In genomic region chr4:99121123-99121755, GRCm38 (mm10) we compare ENCODE assay signal across 8 mouse cellular contexts. TPM values are rescaled to one million over a fixed set of nuclear protein-coding genes. Genes with fewer than 3 reads are reported as not detected.
DNase-seq lines count a peak whose midpoint lies in the region; ATAC-seq lines count a peak whose summit lies in the region.

No protein-coding gene starts in this region.

- no peaks in the 10 kb centered on the region for H3K9me3 ChIP-seq in heart, embryonic 16.5 days (replicated peaks; ENCODE audit: control insufficient read depth, low read length)
- H3K9me3 ChIP-seq in forebrain, embryonic 16.5 days (ENCODE audit: control insufficient read depth, low read length): no peaks in the 10 kb centered on the region
- H3K9me3 ChIP-seq in midbrain, embryonic 10.5 days (replicated peaks): no peaks in the 10 kb centered on the region

- WGBS in heart, embryonic 16.5 days: 4% methylated on average over 17 of the region's 17 CpGs
- WGBS in forebrain, embryonic 16.5 days: under 1% methylated on average over 17 of the region's 17 CpGs
- WGBS in midbrain, embryonic 10.5 days: 5% methylated on average over 17 of the region's 17 CpGs

- intact Hi-C loops in left cerebral cortex, postnatal 4 days (cut with DNase I): no loop called here

- no peak for DNase-seq in heart, adult 9 months (ENCODE audit: low spot score in 2 of 2)
- DNase-seq in MEL-GATA-1-ER (ENCODE audit: extremely low read depth, low read depth): peak; percentile 11
- DNase-seq in midbrain, embryonic 10.5 days (ENCODE audit: low spot score): no peak
- no peak for DNase-seq in gastrocnemius, postnatal 10 days
- no peak for DNase-seq in left cerebral cortex, postnatal 4 days
- DNase-seq in kidney, postnatal 36 days: no peak

- ATAC-seq in heart, embryonic 16.5 days (replicated peaks; ENCODE audit: extremely low read depth, insufficient read depth, low FRiP score): no peak
- ATAC-seq in forebrain, embryonic 16.5 days: peak; percentile 11

- H3K4me1 ChIP-seq in heart, embryonic 16.5 days (ENCODE audit: control insufficient read depth, insufficient read depth, low read length): peaks cover 15% of the 10 kb centered on the region
- H3K4me1 ChIP-seq in forebrain, embryonic 16.5 days (replicated peaks; ENCODE audit: control insufficient read depth, insufficient read depth, low read length): peaks cover 40% of the 10 kb centered on the region
- peaks cover 36% of the 10 kb centered on the region for H3K4me1 ChIP-seq in midbrain, embryonic 10.5 days

- H3K4me3 ChIP-seq in heart, embryonic 16.5 days (ENCODE audit: low read length): peak overlapping the region; percentile 90
- peak overlapping the region; percentile 68 for H3K4me3 ChIP-seq in forebrain, embryonic 16.5 days (replicated peaks; ENCODE audit: low read length)
- H3K4me3 ChIP-seq in midbrain, embryonic 10.5 days: peak overlapping the region; percentile 97

- H3K36me3 ChIP-seq in heart, embryonic 16.5 days (ENCODE audit: control insufficient read depth, insufficient read depth): no peaks in the 10 kb centered on the region
- H3K36me3 ChIP-seq in forebrain, embryonic 16.5 days (ENCODE audit: control insufficient read depth, insufficient read depth): no peaks in the 10 kb centered on the region
- no peaks in the 10 kb centered on the region for H3K36me3 ChIP-seq in midbrain, embryonic 10.5 days

- H3K27me3 ChIP-seq in heart, embryonic 16.5 days (ENCODE audit: control insufficient read depth, insufficient read depth, low read length): no peaks in the 10 kb centered on the region
- H3K27me3 ChIP-seq in forebrain, embryonic 16.5 days (replicated peaks; ENCODE audit: control insufficient read depth, insufficient read depth, low read length): no peaks in the 10 kb centered on the region
- H3K27me3 ChIP-seq in midbrain, embryonic 10.5 days (ENCODE audit: low read depth, poor library complexity, severe bottlenecking): peaks cover 16% of the 10 kb centered on the region

- peak overlapping the region; percentile 89 for H3K4me2 ChIP-seq in heart, embryonic 16.5 days (ENCODE audit: low read depth, low read length)
- peak overlapping the region; percentile 79 for H3K4me2 ChIP-seq in forebrain, embryonic 16.5 days (ENCODE audit: low read length)

- peak overlapping the region; percentile 25; the same call in 1 of the 2 replicates for H3K27ac ChIP-seq in heart, embryonic 16.5 days (ENCODE audit: low read length)
- peak overlapping the region; percentile 85 for H3K27ac ChIP-seq in forebrain, embryonic 16.5 days (ENCODE audit: low read length)
- peak overlapping the region; percentile 97 for H3K27ac ChIP-seq in midbrain, embryonic 10.5 days (replicated peaks)

- peak overlapping the region; percentile 97 for H3K9ac ChIP-seq in heart, embryonic 16.5 days (ENCODE audit: low read length)
- H3K9ac ChIP-seq in forebrain, embryonic 16.5 days (replicated peaks; ENCODE audit: low read depth, low read length): peak overlapping the region; percentile 97

RNA-seq across cellular contexts. Expression of gene Dock7, which starts 0.5 kb away (rescaled TPM):
- polyA plus RNA-seq in heart, embryonic 16.5 days (2015; fragmentation: Nextera tagmentation; extraction: Ambion mirVana): 18.5 and 20.6 TPM in 2 replicates
- polyA plus RNA-seq in forebrain, embryonic 16.5 days (2015; fragmentation: Nextera tagmentation; extraction: Ambion mirVana): 86.0 and 87.1 TPM in 2 replicates
- polyA plus RNA-seq in midbrain, embryonic 10.5 days (2016; fragmentation: Nextera tagmentation; extraction: Ambion mirVana): 64.5 and 81.5 TPM in 2 replicates
- total RNA-seq in gastrocnemius, postnatal 10 days (2021): 10 to 100 TPM; 21.8 to 33.0 TPM
- total RNA-seq in left cerebral cortex, postnatal 4 days (2021): 100 to 1,000 TPM; 120 to 140 TPM

Comparison
In these comparisons a context has a peak if more than half of its experiments do, and no peak if none do; other contexts are left out.
1. H3K27ac ChIP-seq: peak in every context shown above with its lines; median percentile 97 in midbrain, embryonic 10.5 days; 85 in forebrain, embryonic 16.5 days; 25 in heart, embryonic 16.5 days.